Mouse (Mus musculus): ENCODE measurements around the gene Igdcc4. TPM values are rescaled to one million over a fixed set of nuclear protein-coding genes. Genes with fewer than 3 reads are reported as not detected.

Gene Igdcc4
- total RNA-seq, 2 experiments from 2014 or later: 152 to 153 TPM

Other genes with a start within 250 kb of the Igdcc4 start
- gene Slc24a1, start 149.9 kb upstream of the Igdcc4 start, total RNA-seq (2021): under 1 TPM; 0.10 to 0.13 TPM
- gene Ints14, start 140.6 kb upstream of the Igdcc4 start, total RNA-seq (2021): 10 to 100 TPM; 23.9 to 26.5 TPM
- 10 to 100 TPM; 18.2 to 20.1 TPM for gene Hacd3, start 79.8 kb upstream of the Igdcc4 start, total RNA-seq (2021)
- 100 to 1,000 TPM in 1 of 2 experiments, 10 to 100 TPM in 1; 85.3 to 103 TPM for gene Dpp8, start 69.1 kb upstream of the Igdcc4 start, total RNA-seq (2021)
- gene Igdcc3, start 39.7 kb downstream of the Igdcc4 start, total RNA-seq (2021): under 1 TPM; 0.88 to 0.91 TPM
- gene Parp16, start 93.9 kb downstream of the Igdcc4 start, total RNA-seq (2021): 1 to 10 TPM; 8.3 to 9.1 TPM
- 10 to 100 TPM; 56.9 to 59.0 TPM for gene Cilp, start 163.7 kb downstream of the Igdcc4 start, total RNA-seq (2021)
- gene Clpx, start 192.8 kb downstream of the Igdcc4 start, total RNA-seq (2021): 10 to 100 TPM; 53.5 to 59.6 TPM
- gene Pdcd7, start 244.6 kb downstream of the Igdcc4 start, total RNA-seq (2021): 10 to 100 TPM; 14.0 to 14.5 TPM